ENCODE assay signal across 9 mouse cellular contexts in the genomic region with DNA sequence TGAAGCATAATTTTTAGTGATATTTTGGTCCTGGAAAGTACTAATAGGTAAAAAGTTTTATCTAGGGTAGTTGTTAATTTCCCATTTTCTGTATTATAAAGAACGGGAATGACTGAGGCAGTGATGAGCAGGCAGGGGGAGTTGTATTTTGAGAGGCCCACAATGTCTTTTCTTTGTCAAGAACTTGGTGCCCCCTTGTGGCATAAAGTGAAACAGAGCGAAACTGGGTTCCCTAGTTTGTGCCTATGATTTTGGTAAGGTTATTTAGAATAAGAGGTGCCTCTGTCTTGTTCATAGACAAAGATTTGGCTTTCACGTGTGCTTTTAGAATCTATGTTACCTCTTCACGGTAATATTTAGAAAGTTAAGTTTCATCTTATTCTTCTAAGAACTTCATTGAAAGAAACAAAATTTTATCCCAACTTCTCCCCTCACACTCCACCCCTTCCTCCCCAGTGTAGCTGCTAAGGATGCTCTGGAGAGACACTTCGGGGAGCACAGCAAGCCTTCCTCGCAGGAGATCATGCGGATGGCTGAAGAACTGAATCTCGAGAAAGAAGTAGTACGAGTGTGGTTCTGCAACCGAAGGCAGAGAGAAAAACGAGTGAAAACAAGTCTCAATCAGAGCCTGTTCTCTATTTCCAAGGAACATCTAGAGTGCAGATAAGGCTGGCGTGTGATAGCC. TPM values are rescaled to one million over a fixed set of nuclear protein-coding genes. Genes with fewer than 3 reads are reported as not detected.
DNase-seq lines count a peak whose midpoint lies in the region; ATAC-seq lines count a peak whose summit lies in the region.
"Had no signal": no experiment of that assay in that cellular context is flagged by ENCODE, and none has a peak within 500 bp of the region (broad histone marks: within the 10 kb centered on the region; RNA-seq: fewer than 3 reads in every experiment).

No protein-coding gene starts in this region.

- H3K4me3 ChIP-seq in hindbrain, embryonic 11.5 days (ENCODE audit: low read depth, low read length), result no peak overlapping the region
- H3K4me3 ChIP-seq in hindbrain, embryonic 13.5 days, result no peak overlapping the region
- no peak overlapping the region for H3K4me3 ChIP-seq in neural tube, embryonic 14.5 days (ENCODE audit: low read depth, low read length)
- H3K4me3 ChIP-seq: embryonic facial prominence, embryonic 15.5 days had no signal

- H3K4me2 ChIP-seq in hindbrain, embryonic 11.5 days (replicated peaks; ENCODE audit: low read depth, low read length), result no peak overlapping the region
- H3K4me2 ChIP-seq in hindbrain, embryonic 13.5 days, result no peak overlapping the region
- H3K4me2 ChIP-seq in neural tube, embryonic 14.5 days (ENCODE audit: low read depth, low read length), result no peak overlapping the region
- H3K4me2 ChIP-seq: embryonic facial prominence, embryonic 15.5 days had no signal

- ATAC-seq in hindbrain, embryonic 11.5 days (ENCODE audit: low FRiP score), result no peak
- ATAC-seq in hindbrain, embryonic 13.5 days (ENCODE audit: low FRiP score), result no peak
- peak; percentile 90 for ATAC-seq in granulocyte monocyte progenitor cell, adult 5-6 weeks (replicated peaks; ENCODE audit: poor library complexity, severe bottlenecking)
- ATAC-seq in neural tube, embryonic 14.5 days (ENCODE audit: low read depth), result peak; percentile 56; the same call in 1 of the 2 replicates

- WGBS in hindbrain, embryonic 11.5 days, result 31% methylated on average over 12 of the region's 12 CpGs
- WGBS in hindbrain, embryonic 13.5 days, result 32% methylated on average over 12 of the region's 12 CpGs
- 34% methylated on average over 12 of the region's 12 CpGs for WGBS in neural tube, embryonic 14.5 days

- H3K4me1 ChIP-seq in hindbrain, embryonic 11.5 days (replicated peaks; ENCODE audit: control insufficient read depth, insufficient read depth, low read length), result no peaks in the 10 kb centered on the region
- no peaks in the 10 kb centered on the region for H3K4me1 ChIP-seq in hindbrain, embryonic 13.5 days (replicated peaks)
- H3K4me1 ChIP-seq in neural tube, embryonic 14.5 days (ENCODE audit: control insufficient read depth, insufficient read depth, low read length), result no peaks in the 10 kb centered on the region
- H3K4me1 ChIP-seq: embryonic facial prominence, embryonic 15.5 days had no signal

- H3K36me3 ChIP-seq in hindbrain, embryonic 11.5 days (ENCODE audit: control insufficient read depth, insufficient read depth, low read length), result no peaks in the 10 kb centered on the region
- no peaks in the 10 kb centered on the region for H3K36me3 ChIP-seq in hindbrain, embryonic 13.5 days
- no peaks in the 10 kb centered on the region for H3K36me3 ChIP-seq in neural tube, embryonic 14.5 days (ENCODE audit: control insufficient read depth, insufficient read depth, low read length)
- H3K36me3 ChIP-seq: embryonic facial prominence, embryonic 15.5 days had no signal

- no peak overlapping the region for H3K9ac ChIP-seq in hindbrain, embryonic 11.5 days (ENCODE audit: low read depth, low read length)
- H3K9ac ChIP-seq in hindbrain, embryonic 13.5 days, result no peak overlapping the region
- H3K9ac ChIP-seq in neural tube, embryonic 14.5 days (replicated peaks; ENCODE audit: low read depth, low read length), result no peak overlapping the region
- H3K9ac ChIP-seq: embryonic facial prominence, embryonic 15.5 days had no signal

- H3K9me3 ChIP-seq in hindbrain, embryonic 11.5 days (ENCODE audit: control insufficient read depth, low read length), result no peaks in the 10 kb centered on the region
- no peaks in the 10 kb centered on the region for H3K9me3 ChIP-seq in hindbrain, embryonic 13.5 days
- no peaks in the 10 kb centered on the region for H3K9me3 ChIP-seq in neural tube, embryonic 14.5 days (ENCODE audit: control insufficient read depth, low read length)
- H3K9me3 ChIP-seq: embryonic facial prominence, embryonic 15.5 days had no signal

- H3K27me3 ChIP-seq in hindbrain, embryonic 11.5 days (ENCODE audit: control insufficient read depth, insufficient read depth, low read length), result no peaks in the 10 kb centered on the region
- H3K27me3 ChIP-seq in hindbrain, embryonic 13.5 days, result no peaks in the 10 kb centered on the region
- no peaks in the 10 kb centered on the region for H3K27me3 ChIP-seq in neural tube, embryonic 14.5 days (ENCODE audit: control insufficient read depth, insufficient read depth, low read length)
- H3K27me3 ChIP-seq: embryonic facial prominence, embryonic 15.5 days had no signal

- no peak overlapping the region for H3K27ac ChIP-seq in hindbrain, embryonic 11.5 days (ENCODE audit: low read depth, low read length)
- H3K27ac ChIP-seq in hindbrain, embryonic 13.5 days, result no peak overlapping the region
- no peak overlapping the region for H3K27ac ChIP-seq in neural tube, embryonic 14.5 days (ENCODE audit: low read depth, low read length)
- H3K27ac ChIP-seq: embryonic facial prominence, embryonic 15.5 days had no signal

- peak; percentile 73 for DNase-seq in hindbrain, embryonic 11.5 days (ENCODE audit: low spot score)
- peak; percentile 57 for DNase-seq in ES-CJ7 (ENCODE audit: low read depth, low spot score)
- DNase-seq in brain, adult 2 months (ENCODE audit: low read depth, low spot score), result peak; percentile 76
- DNase-seq in left cerebral cortex, adult 11 months (ENCODE audit: low spot score), result peak; percentile 44
- DNase-seq in spleen, adult 12 weeks (ENCODE audit: low spot score), result no peak

RNA-seq across cellular contexts. Expression of a gene that starts 13.1 kb away (rescaled TPM):
- 0.09 TPM in 1 of 2 replicates, not detected in the other for polyA plus RNA-seq in hindbrain, embryonic 11.5 days (2014; fragmentation: Nextera tagmentation; extraction: Ambion mirVana)
- polyA plus RNA-seq in hindbrain, embryonic 13.5 days (2015; fragmentation: Nextera tagmentation; extraction: Ambion mirVana), result 0.09 TPM in 1 of 2 replicates, not detected in the other
- total RNA-seq in granulocyte monocyte progenitor cell, adult 5-6 weeks (2014; fragmentation: Nextera tagmentation), result not detected in 2 replicates
- total RNA-seq in granulocyte monocyte progenitor cell, adult 5-6 weeks (2017), result not detected in 2 replicates
- polyA plus RNA-seq in neural tube, embryonic 14.5 days (2014; fragmentation: Nextera tagmentation; extraction: Ambion mirVana), result 0.11 TPM in 1 of 2 replicates, not detected in the other
- polyA plus RNA-seq: embryonic facial prominence, embryonic 15.5 days had no signal

RNA-seq across cellular contexts. Expression of a gene that starts 29.1 kb away (rescaled TPM):
- polyA plus RNA-seq in hindbrain, embryonic 11.5 days (2014; fragmentation: Nextera tagmentation; extraction: Ambion mirVana), result 51.1 and 53.8 TPM in 2 replicates
- 136 and 169 TPM in 2 replicates for polyA plus RNA-seq in hindbrain, embryonic 13.5 days (2015; fragmentation: Nextera tagmentation; extraction: Ambion mirVana)
- total RNA-seq in granulocyte monocyte progenitor cell, adult 5-6 weeks (2014; fragmentation: Nextera tagmentation), result 35.5 and 44.5 TPM in 2 replicates
- 29.7 and 32.0 TPM in 2 replicates for total RNA-seq in granulocyte monocyte progenitor cell, adult 5-6 weeks (2017)
- 175 and 181 TPM in 2 replicates for polyA plus RNA-seq in neural tube, embryonic 14.5 days (2014; fragmentation: Nextera tagmentation; extraction: Ambion mirVana)

Comparison
In these comparisons a context has a peak if more than half of its experiments do, and no peak if none do; other contexts are left out.
1. ATAC-seq: peak in granulocyte monocyte progenitor cell, adult 5-6 weeks (single experiment) and neural tube, embryonic 14.5 days (single experiment); none in hindbrain, embryonic 11.5 days (single experiment) and hindbrain, embryonic 13.5 days (single experiment).